Mouse (Mus musculus) forebrain, embryonic 15.5 days (tissue): ENCODE results near the gene Slc12a6. TPM values are rescaled to one million over a fixed set of nuclear protein-coding genes. Genes with fewer than 3 reads are reported as not detected.
A peak's percentile ranks its signal among the peaks of the same experiment; 100 is the strongest.

Experiments
- ATAC-seq: fragments of 200-750 bp; cut with Nextera tagmentation; replicated peaks from 2 replicates; pipeline ENCODE4 v1.8.0; 2017; ENCODE audit warnings: mild to moderate bottlenecking, moderate TSS enrichment, moderate library complexity
- H3K27ac ChIP-seq: fragments of 300-500 bp; sonication (generic); replicated peaks from 2 replicates; pipeline ENCODE4 v1.5.1; 2015; ENCODE audit warnings: mild to moderate bottlenecking, inconsistent platforms
- H3K27me3 ChIP-seq: fragments of 300-500 bp; sonication (generic); 2 replicates; pipeline ENCODE4 v1.6.1; 2015; ENCODE audit warnings: inconsistent platforms
- H3K36me3 ChIP-seq: fragments of 300-500 bp; sonication (generic); 2 replicates; pipeline ENCODE4 v1.6.1; 2015; ENCODE audit warnings: mild to moderate bottlenecking, inconsistent platforms
- H3K4me1 ChIP-seq: fragments of 300-500 bp; sonication (generic); 2 replicates; pipeline ENCODE4 v1.6.1; 2015; ENCODE audit warnings: inconsistent platforms
- H3K4me2 ChIP-seq: fragments of 300-500 bp; sonication (generic); replicated peaks from 2 replicates; pipeline ENCODE4 v1.6.1; 2015; ENCODE audit warnings: mild to moderate bottlenecking, inconsistent platforms
- H3K4me3 ChIP-seq: fragments of 300-500 bp; sonication (generic); 2 replicates; pipeline ENCODE4 v1.5.1; 2015; ENCODE audit warnings: mild to moderate bottlenecking, inconsistent platforms
- H3K9ac ChIP-seq: fragments of 300-500 bp; sonication (generic); replicated peaks from 2 replicates; pipeline ENCODE4 v1.6.1; 2015; ENCODE audit warnings: mild to moderate bottlenecking, inconsistent platforms
- H3K9me3 ChIP-seq: fragments of 300-500 bp; sonication (generic); 2 replicates; pipeline ENCODE4 v1.6.1; 2016; ENCODE audit warnings: inconsistent platforms
- WGBS: fragments of 180-500 bp; shearing (Covaris S2); methylation state at CpG from one replicate; pipeline ENCODE4 v1.1.7; 2015; ENCODE audit warnings: mixed read lengths; 5-methylcytosine and 5-hydroxymethylcytosine counted together
- polyA plus RNA-seq: library from polyadenylated mRNA; unstranded; fragments of >200 nt; fragmentation: Nextera tagmentation; extraction: Ambion mirVana; gene quantifications from 2 replicates; pipeline ENCODE4 v1.2.1, GENCODE M21; 2015

The Slc12a6 gene
- polyA plus RNA-seq, 1 experiment from 2014 or later, result 16.9 TPM

DNA sequence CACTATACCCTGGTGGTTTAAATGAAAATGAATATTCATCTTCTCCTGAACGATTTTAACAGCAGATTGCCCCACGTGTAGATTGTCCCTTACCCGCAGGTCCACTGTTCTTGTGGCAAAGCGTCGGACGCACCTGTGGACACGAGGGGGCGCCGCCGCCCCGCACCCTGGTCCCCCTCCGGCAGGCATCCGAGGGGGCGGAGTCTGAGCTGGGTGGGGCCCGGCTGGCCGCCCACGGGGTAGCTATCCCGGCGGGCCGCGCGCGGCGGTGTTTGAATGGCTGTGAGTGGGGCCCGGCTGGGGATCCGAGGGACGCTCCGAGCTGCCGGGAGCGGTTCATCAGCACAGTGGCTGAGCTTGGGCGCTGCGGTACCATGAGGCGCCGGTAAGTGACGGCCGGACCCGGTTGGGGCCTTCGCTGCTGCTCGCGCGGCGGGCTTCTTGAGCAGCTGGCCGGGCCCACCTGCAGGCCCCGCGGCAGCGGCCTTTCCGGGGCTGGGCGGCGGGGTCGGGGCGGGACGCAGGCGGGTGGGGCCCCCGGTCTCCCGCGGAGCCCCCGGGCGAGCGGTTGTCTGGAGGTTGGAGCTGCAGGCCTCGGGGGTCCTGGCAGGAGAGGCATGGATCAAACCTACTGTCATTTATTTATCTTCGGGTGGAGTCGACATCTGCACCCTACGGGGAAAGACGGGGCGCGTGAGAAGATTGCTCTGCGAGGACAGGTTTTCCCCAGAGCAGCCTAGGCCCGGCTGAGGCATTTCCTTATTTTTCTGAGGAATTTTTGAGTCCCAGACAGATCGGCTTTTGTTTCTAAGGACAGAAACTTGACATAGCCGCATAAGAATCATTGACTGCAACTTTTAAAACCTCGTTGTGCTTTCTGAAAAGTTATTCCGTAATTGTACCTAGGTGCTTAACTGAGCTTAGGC is 113.6 kb downstream of the Slc12a6 start, which contains the start of gene Katnbl1:
TSS of gene Katnbl1 (plus strand) at position 239 of the 926 bp plus-strand sequence.
- peak within 1 kb of the TSS; percentile 95 for H3K9ac ChIP-seq
- H3K9me3 ChIP-seq, result no peaks in the 10 kb centered on the region
- H3K4me1 ChIP-seq, result peaks cover 18% of the 10 kb centered on the region
- H3K4me2 ChIP-seq, result peak within 1 kb of the TSS; percentile 48
- peak within 1 kb of the TSS; percentile 85 for H3K27ac ChIP-seq
- peak; percentile 99 for ATAC-seq
- no peaks in the 10 kb centered on the region for H3K27me3 ChIP-seq
- WGBS, result under 1% methylated on average over 69 of the region's 72 CpGs
- peak within 1 kb of the TSS; percentile 92 for H3K4me3 ChIP-seq
- no peaks in the 10 kb centered on the region for H3K36me3 ChIP-seq

DNA sequence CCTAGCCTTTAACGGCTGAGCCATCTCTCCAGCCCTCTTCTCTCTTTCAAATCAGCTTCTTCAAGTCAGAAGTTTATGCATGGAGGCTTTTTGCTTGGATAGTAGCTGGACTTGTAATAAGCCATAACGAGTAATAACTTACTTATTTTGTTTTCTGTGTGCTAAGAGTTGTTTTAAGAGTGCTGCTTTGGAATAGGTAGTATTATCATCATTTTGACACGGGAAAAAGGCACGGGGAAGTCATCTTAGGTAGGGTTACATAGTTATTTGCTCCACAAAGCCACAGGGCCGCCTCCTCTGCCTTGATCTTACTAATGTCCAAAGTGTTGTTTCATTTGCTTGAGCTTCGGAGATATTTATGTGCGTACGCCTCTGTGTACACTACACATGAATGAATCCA is 114.5 kb downstream of the Slc12a6 start:
- Histone ChIP-seq H3K27me3 (no peaks in the 10 kb centered on the region), H3K9ac (peak overlapping the region; percentile 95), H3K27ac (no peak overlapping the region), H3K9me3 (no peaks in the 10 kb centered on the region), H3K4me3 (peak overlapping the region; percentile 92), H3K36me3 (no peaks in the 10 kb centered on the region), H3K4me1 (peaks cover 18% of the 10 kb centered on the region), H3K4me2 (peak overlapping the region; percentile 48)
- WGBS, result 46% methylated on average over 8 of the region's 8 CpGs
- no peak for ATAC-seq

- no peak overlapping the region for H3K4me2 ChIP-seq
- no peaks in the 10 kb centered on the region for H3K9me3 ChIP-seq
- H3K36me3 ChIP-seq, result no peaks in the 10 kb centered on the region
- H3K9ac ChIP-seq, result no peak overlapping the region
- no peak for ATAC-seq
- H3K4me3 ChIP-seq, result no peak overlapping the region
- H3K27ac ChIP-seq, result no peak overlapping the region
- peaks cover 18% of the 10 kb centered on the region for H3K4me1 ChIP-seq
- 100% methylated on average over 1 of the region's 1 CpGs for WGBS
- H3K27me3 ChIP-seq, result no peaks in the 10 kb centered on the region
Measured at GRCm38 (mm10) chr2:112381219-112381618, 115.6 kb downstream of the Slc12a6 start.

DNA sequence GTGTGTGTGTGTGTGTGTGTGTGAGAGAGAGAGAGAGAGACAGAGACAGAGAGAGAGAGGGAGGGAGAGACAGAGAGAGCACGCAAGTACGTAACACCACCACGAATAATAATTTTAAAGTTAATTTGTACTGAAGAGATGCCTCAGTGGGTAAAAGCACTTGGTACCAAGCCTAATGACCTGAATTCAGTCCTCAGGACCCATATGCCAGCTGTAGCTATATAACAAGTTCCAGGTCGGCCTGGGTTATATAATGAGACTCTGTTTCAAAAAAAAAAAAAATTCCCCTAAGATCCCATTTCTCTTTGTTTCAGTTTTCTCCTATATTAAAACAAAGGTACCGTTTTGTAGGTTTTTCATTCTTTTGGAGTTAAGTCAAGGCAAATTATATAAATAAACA is 125.2 kb downstream of the Slc12a6 start:
- no peak overlapping the region for H3K4me3 ChIP-seq
- no peaks in the 10 kb centered on the region for H3K27me3 ChIP-seq
- H3K4me2 ChIP-seq, result no peak overlapping the region
- no peaks in the 10 kb centered on the region for H3K9me3 ChIP-seq
- no peak overlapping the region for H3K27ac ChIP-seq
- WGBS, result 91% methylated on average over 5 of the region's 5 CpGs
- ATAC-seq, result no peak
- H3K36me3 ChIP-seq, result no peaks in the 10 kb centered on the region
- H3K4me1 ChIP-seq, result no peaks in the 10 kb centered on the region
- H3K9ac ChIP-seq, result no peak overlapping the region

- H3K27ac ChIP-seq, result no peak overlapping the region
- no peaks in the 10 kb centered on the region for H3K4me1 ChIP-seq
- no peak overlapping the region for H3K4me2 ChIP-seq
- no peaks in the 10 kb centered on the region for H3K9me3 ChIP-seq
- H3K36me3 ChIP-seq, result no peaks in the 10 kb centered on the region
- no peak overlapping the region for H3K9ac ChIP-seq
- H3K27me3 ChIP-seq, result no peaks in the 10 kb centered on the region
- no peak overlapping the region for H3K4me3 ChIP-seq
- 98% methylated on average over 4 of the region's 4 CpGs for WGBS
- ATAC-seq, result no peak
Measured at GRCm38 (mm10) chr2:112391346-112392000, 125.8 kb downstream of the Slc12a6 start.

DNA sequence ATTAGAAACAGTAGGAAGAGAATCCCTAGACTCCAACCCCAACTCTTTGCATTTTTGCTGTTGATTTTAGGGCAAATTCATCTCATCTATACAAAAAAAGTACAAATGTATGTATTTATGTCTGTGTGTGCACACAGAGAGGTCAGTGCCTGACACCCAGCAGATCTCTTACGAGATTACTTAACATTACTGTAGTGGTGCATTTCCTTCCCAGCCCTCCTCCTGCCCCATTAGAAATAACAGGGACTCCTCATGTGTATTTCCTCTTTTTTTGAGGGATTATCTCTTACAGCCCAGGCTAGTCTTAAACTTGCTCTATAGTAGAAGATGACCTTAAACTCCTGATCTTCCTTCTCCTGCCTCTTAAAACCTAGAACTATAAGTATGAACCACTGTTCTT is 127.1 kb downstream of the Slc12a6 start:
- H3K4me1 ChIP-seq, result no peaks in the 10 kb centered on the region
- ATAC-seq, result no peak
- H3K9ac ChIP-seq, result no peak overlapping the region
- H3K4me2 ChIP-seq, result no peak overlapping the region
- 92% methylated on average over 1 of the region's 1 CpGs for WGBS
- no peaks in the 10 kb centered on the region for H3K9me3 ChIP-seq
- H3K27ac ChIP-seq, result no peak overlapping the region
- no peak overlapping the region for H3K4me3 ChIP-seq
- no peaks in the 10 kb centered on the region for H3K27me3 ChIP-seq
- H3K36me3 ChIP-seq, result no peaks in the 10 kb centered on the region

DNA sequence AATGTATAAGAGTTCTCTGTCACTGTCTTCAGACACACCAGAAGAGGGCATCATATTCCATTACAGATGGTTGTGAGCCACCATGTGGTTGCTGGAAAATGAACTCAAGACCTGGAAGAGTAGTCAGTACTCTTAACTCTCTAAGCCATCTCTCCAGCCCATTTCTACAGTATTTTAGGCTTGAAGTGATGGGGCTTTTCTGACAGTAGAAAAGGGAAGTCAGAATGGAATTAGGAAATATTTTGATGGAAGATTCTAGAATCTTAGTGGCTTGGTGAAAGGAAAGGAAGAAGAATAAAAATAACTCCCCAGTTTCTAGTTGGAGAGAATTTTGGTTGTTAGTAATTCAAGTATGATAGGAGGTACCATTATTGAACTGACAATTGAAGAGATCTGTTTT is 128.3 kb downstream of the Slc12a6 start:
- Histone ChIP-seq H3K27me3 (no peaks in the 10 kb centered on the region), H3K36me3 (no peaks in the 10 kb centered on the region), H3K4me3 (no peak overlapping the region), H3K27ac (no peak overlapping the region), H3K4me1 (no peaks in the 10 kb centered on the region), H3K9ac (no peak overlapping the region), H3K9me3 (no peaks in the 10 kb centered on the region), H3K4me2 (no peak overlapping the region)
- no peak for ATAC-seq

DNA sequence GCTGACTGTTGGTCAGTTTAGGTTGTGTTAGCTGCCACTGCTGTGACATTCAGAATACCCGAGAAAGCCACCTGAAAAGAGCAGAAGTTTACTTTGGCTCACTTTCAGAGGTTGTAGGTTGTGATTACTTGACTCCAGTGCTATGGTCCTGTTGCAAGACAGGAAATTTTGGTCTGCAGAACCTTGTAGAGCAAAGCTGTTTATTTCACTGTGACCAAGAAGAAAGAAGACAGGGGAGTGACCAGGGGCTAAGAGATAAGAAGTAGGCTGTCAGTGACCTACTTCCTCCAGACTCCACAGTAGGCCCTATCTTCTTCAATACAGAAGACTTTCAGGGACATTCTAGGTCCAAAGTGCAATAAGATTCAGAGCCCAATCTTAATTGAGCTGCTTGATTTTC is 131.0 kb downstream of the Slc12a6 start:
- no peaks in the 10 kb centered on the region for H3K36me3 ChIP-seq
- H3K4me2 ChIP-seq, result no peak overlapping the region
- H3K27me3 ChIP-seq, result no peaks in the 10 kb centered on the region
- H3K27ac ChIP-seq, result no peak overlapping the region
- no peak overlapping the region for H3K4me3 ChIP-seq
- WGBS, result 75% methylated on average over 1 of the region's 1 CpGs
- H3K9ac ChIP-seq, result no peak overlapping the region
- H3K9me3 ChIP-seq, result no peaks in the 10 kb centered on the region
- ATAC-seq, result no peak
- H3K4me1 ChIP-seq, result no peaks in the 10 kb centered on the region

GRCm38 (mm10) chr2:112407030-112407429 is 141.4 kb downstream of the Slc12a6 start:
- ATAC-seq, result no peak
- 92% methylated on average over 3 of the region's 3 CpGs for WGBS
- Histone ChIP-seq H3K9ac (no peak overlapping the region), H3K27ac (no peak overlapping the region), H3K36me3 (peaks cover 28% of the 10 kb centered on the region), H3K27me3 (no peaks in the 10 kb centered on the region), H3K4me2 (no peak overlapping the region), H3K4me1 (no peaks in the 10 kb centered on the region), H3K9me3 (no peaks in the 10 kb centered on the region), H3K4me3 (no peak overlapping the region)

Other genes with a start within 250 kb of the Slc12a6 start
- not detected in 2 replicates for gene Olfr1311, start 241.4 kb upstream of the Slc12a6 start, polyA plus RNA-seq
- gene Olfr1312, start 215.6 kb upstream of the Slc12a6 start, polyA plus RNA-seq, result not detected in 2 replicates
- not detected in 2 replicates for gene Olfr1313, start 188.0 kb upstream of the Slc12a6 start, polyA plus RNA-seq
- gene Olfr1314, start 169.0 kb upstream of the Slc12a6 start, polyA plus RNA-seq, result not detected in 2 replicates
- gene Olfr1315-ps1, start 150.4 kb upstream of the Slc12a6 start, polyA plus RNA-seq, result not detected in 2 replicates
- not detected in 2 replicates for gene Olfr1316, start 130.8 kb upstream of the Slc12a6 start, polyA plus RNA-seq
- gene Olfr1317, start 125.5 kb upstream of the Slc12a6 start, polyA plus RNA-seq, result 0.06 TPM in 1 of 2 replicates, not detected in the other
- 0.09 TPM in 1 of 2 replicates, not detected in the other for gene Olfr1318, start 111.6 kb upstream of the Slc12a6 start, polyA plus RNA-seq
- gene Lpcat4, start 26.4 kb upstream of the Slc12a6 start, polyA plus RNA-seq, result 13.4 and 15.2 TPM in 2 replicates
- gene Nutm1, start 6.5 kb upstream of the Slc12a6 start, polyA plus RNA-seq, result 0.04 TPM in 1 of 2 replicates, not detected in the other
- gene Nop10, start 3.9 kb upstream of the Slc12a6 start, polyA plus RNA-seq, result 164 and 187 TPM in 2 replicates
- 0.06 TPM in 1 of 2 replicates, not detected in the other for gene Gm21985, start 489 bp downstream of the Slc12a6 start, polyA plus RNA-seq
- 160 and 166 TPM in 2 replicates for gene Emc4, start 102.2 kb downstream of the Slc12a6 start, polyA plus RNA-seq
- gene Katnbl1, start 113.4 kb downstream of the Slc12a6 start, polyA plus RNA-seq, result 42.9 and 46.7 TPM in 2 replicates
- 14.2 and 16.2 TPM in 2 replicates for gene Emc7, start 189.2 kb downstream of the Slc12a6 start, polyA plus RNA-seq
- gene Chrm5, start 214.9 kb downstream of the Slc12a6 start, polyA plus RNA-seq, result 0.56 and 0.83 TPM in 2 replicates
- gene Aven, start 227.1 kb downstream of the Slc12a6 start, polyA plus RNA-seq, result 3.6 and 3.7 TPM in 2 replicates